Mouse (Mus musculus) heart, adult 2 months (tissue): ENCODE results near the gene Crabp1.

ENCODE experiments used
- CTCF ChIP-seq: fragments of 200-600 bp; IDR thresholded peaks from 2 replicates; pipeline ENCODE4 v1.8.1; 2022; ENCODE audit warnings: antibody characterized with exemption, mild to moderate bottlenecking, moderate library complexity
- EP300 ChIP-seq: fragments of 200-500 bp; IDR thresholded peaks from 2 replicates; pipeline ENCODE4 v1.6.1; 2011; ENCODE audit warnings: low read depth, low read length, control low read depth; ENCODE audit not compliant: insufficient read depth
- POLR2A ChIP-seq: fragments of 200-500 bp; IDR thresholded peaks from 2 replicates; pipeline ENCODE4 v1.6.1; 2011; ENCODE audit warnings: mild to moderate bottlenecking, low read depth, low read length, control low read depth; ENCODE audit not compliant: insufficient read depth

DNA sequence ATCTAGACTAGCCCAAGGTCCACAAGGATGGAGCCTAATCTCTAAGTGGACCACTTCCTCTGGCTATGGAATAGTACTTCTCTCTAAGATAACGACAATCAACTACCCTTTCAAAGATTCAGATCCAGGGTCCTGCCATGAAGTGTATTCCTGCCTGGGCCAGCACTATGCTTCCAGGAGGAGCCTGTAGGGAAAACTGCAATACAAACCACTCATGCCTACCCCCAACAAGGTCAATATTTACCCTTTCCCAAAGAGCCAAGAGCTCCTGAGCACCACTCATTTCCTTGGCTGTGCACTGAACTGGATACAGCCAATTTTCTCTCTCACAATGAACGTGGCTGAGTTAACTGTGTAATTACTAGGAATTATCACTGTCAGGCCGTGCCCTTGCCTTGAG is 47.0 kb upstream of the Crabp1 start:
- TF ChIP-seq CTCF: no peak
- TF ChIP-seq POLR2A: no peak
- TF ChIP-seq EP300: no peak
